Mouse (Mus musculus) midbrain, embryonic 13.5 days (tissue): Measurements from ENCODE around the gene Col5a1. TPM values are rescaled to one million over a fixed set of nuclear protein-coding genes. Genes with fewer than 3 reads are reported as not detected.

Experiments
- ATAC-seq: fragments of 200-750 bp; cut with Nextera tagmentation; 2 replicates; pipeline ENCODE4 v1.8.0; 2017; ENCODE audit warnings: mild to moderate bottlenecking, moderate TSS enrichment, moderate library complexity
- H3K27ac ChIP-seq: fragments of 300-500 bp; sonication (generic); 2 replicates; pipeline ENCODE4 v1.5.1; 2015; ENCODE audit warnings: inconsistent platforms, mild to moderate bottlenecking, moderate library complexity
- H3K27me3 ChIP-seq: fragments of 300-500 bp; sonication (generic); 2 replicates; pipeline ENCODE4 v1.6.1; 2015; ENCODE audit warnings: mild to moderate bottlenecking, inconsistent platforms
- H3K36me3 ChIP-seq: fragments of 300-500 bp; sonication (generic); 2 replicates; pipeline ENCODE4 v1.6.1; 2015; ENCODE audit warnings: mild to moderate bottlenecking, inconsistent platforms
- H3K4me1 ChIP-seq: fragments of 300-500 bp; sonication (generic); replicated peaks from 2 replicates; pipeline ENCODE4 v1.6.1; 2015; ENCODE audit warnings: inconsistent platforms
- H3K4me2 ChIP-seq: fragments of 300-500 bp; sonication (generic); replicated peaks from 2 replicates; pipeline ENCODE4 v1.6.1; 2015; ENCODE audit warnings: moderate library complexity, mild to moderate bottlenecking, inconsistent platforms
- H3K4me3 ChIP-seq: fragments of 300-500 bp; sonication (generic); replicated peaks from 2 replicates; pipeline ENCODE4 v1.5.1; 2015; ENCODE audit warnings: mild to moderate bottlenecking, inconsistent platforms
- H3K9ac ChIP-seq: fragments of 300-500 bp; sonication (generic); replicated peaks from 2 replicates; pipeline ENCODE4 v1.6.1; 2015; ENCODE audit warnings: mild to moderate bottlenecking, inconsistent platforms
- H3K9me3 ChIP-seq: fragments of 300-500 bp; sonication (generic); 2 replicates; pipeline ENCODE4 v1.6.1; 2016; ENCODE audit warnings: mild to moderate bottlenecking, inconsistent platforms
- WGBS: fragments of 180-500 bp; shearing (Covaris S2); methylation state at CpG from one replicate; pipeline ENCODE4 v1.1.7; 2015; 5-methylcytosine and 5-hydroxymethylcytosine counted together
- polyA plus RNA-seq: library from polyadenylated mRNA; unstranded; fragments of >200 nt; fragmentation: Nextera tagmentation; extraction: Ambion mirVana; gene quantifications from 2 replicates; pipeline ENCODE4 v1.2.1, GENCODE M21; 2015

Col5a1 gene
- polyA plus RNA-seq, 1 experiment from 2014 or later, result 9.2 TPM

GRCm38 (mm10) chr2:27930471-27931015, 44.3 kb downstream of the Col5a1 start:
- no peak for ATAC-seq
- Histone ChIP-seq H3K27ac (no peak overlapping the region), H3K4me1 (peaks cover 20% of the 10 kb centered on the region), H3K36me3 (no peaks in the 10 kb centered on the region), H3K27me3 (no peaks in the 10 kb centered on the region), H3K9me3 (no peaks in the 10 kb centered on the region), H3K4me3 (no peak overlapping the region), H3K9ac (no peak overlapping the region), H3K4me2 (no peak overlapping the region)
- WGBS, result 87% methylated on average over 5 of the region's 5 CpGs

DNA sequence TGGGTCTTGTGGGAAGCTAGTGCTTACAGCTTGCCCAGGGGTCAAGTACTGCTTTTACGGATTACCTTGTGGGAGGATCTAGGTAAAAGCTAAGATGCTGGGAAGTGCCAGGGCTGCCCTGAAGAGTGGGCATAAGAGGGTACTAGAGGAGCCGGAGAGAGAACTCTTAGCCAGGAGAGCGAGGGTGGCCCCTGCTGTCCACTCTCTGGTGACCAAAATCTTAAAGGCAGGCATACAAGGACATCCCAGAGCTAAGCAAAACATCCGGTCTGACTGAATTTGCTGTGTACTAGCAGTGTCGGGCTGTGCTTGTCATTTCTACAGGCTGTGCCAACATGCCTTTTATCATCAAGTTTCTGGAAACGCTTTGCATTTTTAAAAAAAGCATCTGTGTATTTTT, 44.9 kb downstream of the Col5a1 start:
- WGBS, result 84% methylated on average over 6 of the region's 6 CpGs
- no peaks in the 10 kb centered on the region for H3K36me3 ChIP-seq

DNA sequence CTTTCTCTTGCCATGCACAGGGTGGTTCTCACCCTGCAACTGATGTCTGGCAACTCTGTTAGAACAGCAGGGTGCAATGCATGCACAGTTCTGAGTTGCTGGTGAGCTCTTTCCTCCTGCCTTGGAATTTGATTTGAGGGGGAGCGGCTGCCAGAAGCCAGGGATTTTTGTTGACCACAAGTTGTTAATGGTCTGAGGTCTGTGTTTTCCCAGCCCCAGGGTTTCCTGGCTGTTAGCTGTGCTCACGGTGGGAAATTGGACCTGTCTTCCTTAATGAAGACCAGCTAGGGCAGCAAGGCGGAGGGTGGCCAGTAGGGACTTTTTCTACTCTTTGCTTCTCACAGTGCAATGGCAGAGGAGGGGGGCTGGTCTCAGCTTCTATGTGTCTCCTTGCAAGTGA, 45.7 kb downstream of the Col5a1 start:
- no peak overlapping the region for H3K27ac ChIP-seq
- WGBS, result 42% methylated on average over 3 of the region's 3 CpGs
- ATAC-seq, result no peak

More for the DNA sequence above, 44.9 kb downstream of the Col5a1 start:
- no peaks in the 10 kb centered on the region for H3K9me3 ChIP-seq
- no peak overlapping the region for H3K9ac ChIP-seq
- H3K27me3 ChIP-seq, result no peaks in the 10 kb centered on the region
- no peak for ATAC-seq
- H3K4me3 ChIP-seq, result no peak overlapping the region
- no peak overlapping the region for H3K27ac ChIP-seq
- no peak overlapping the region for H3K4me2 ChIP-seq
- H3K4me1 ChIP-seq, result peaks cover 20% of the 10 kb centered on the region

GRCm38 (mm10) chr2:27934269-27934668, 48.0 kb downstream of the Col5a1 start:
- peaks cover 20% of the 10 kb centered on the region for H3K4me1 ChIP-seq
- ATAC-seq, result no peak
- H3K27me3 ChIP-seq, result no peaks in the 10 kb centered on the region
- no peak overlapping the region for H3K27ac ChIP-seq
- H3K9ac ChIP-seq, result no peak overlapping the region
- H3K4me3 ChIP-seq, result no peak overlapping the region
- no peaks in the 10 kb centered on the region for H3K9me3 ChIP-seq
- no peak overlapping the region for H3K4me2 ChIP-seq
- 56% methylated on average over 11 of the region's 11 CpGs for WGBS
- H3K36me3 ChIP-seq, result no peaks in the 10 kb centered on the region

More for the DNA sequence above, 45.7 kb downstream of the Col5a1 start:
- Histone ChIP-seq H3K36me3 (no peaks in the 10 kb centered on the region), H3K9ac (no peak overlapping the region), H3K9me3 (no peaks in the 10 kb centered on the region), H3K4me1 (peaks cover 20% of the 10 kb centered on the region), H3K27me3 (no peaks in the 10 kb centered on the region), H3K4me3 (no peak overlapping the region), H3K4me2 (no peak overlapping the region)

- Histone ChIP-seq H3K4me3 (no peak overlapping the region), H3K9me3 (no peaks in the 10 kb centered on the region), H3K27ac (no peak overlapping the region), H3K36me3 (no peaks in the 10 kb centered on the region), H3K4me2 (no peak overlapping the region), H3K9ac (no peak overlapping the region), H3K27me3 (no peaks in the 10 kb centered on the region), H3K4me1 (peaks cover 20% of the 10 kb centered on the region)
- ATAC-seq, result no peak
- 85% methylated on average over 9 of the region's 9 CpGs for WGBS
Observed at GRCm38 (mm10) chr2:27934831-27935230, 48.6 kb downstream of the Col5a1 start.

GRCm38 (mm10) chr2:27935441-27935840, 49.2 kb downstream of the Col5a1 start:
- no peaks in the 10 kb centered on the region for H3K36me3 ChIP-seq
- no peaks in the 10 kb centered on the region for H3K27me3 ChIP-seq
- no peak overlapping the region for H3K4me3 ChIP-seq
- no peaks in the 10 kb centered on the region for H3K9me3 ChIP-seq
- H3K4me1 ChIP-seq, result peaks cover 20% of the 10 kb centered on the region
- no peak overlapping the region for H3K27ac ChIP-seq
- H3K9ac ChIP-seq, result no peak overlapping the region
- ATAC-seq, result no peak
- 93% methylated on average over 2 of the region's 2 CpGs for WGBS
- H3K4me2 ChIP-seq, result no peak overlapping the region

- H3K36me3 ChIP-seq, result no peaks in the 10 kb centered on the region
- H3K4me2 ChIP-seq, result no peak overlapping the region
- H3K4me1 ChIP-seq, result peaks cover 19% of the 10 kb centered on the region
- no peaks in the 10 kb centered on the region for H3K27me3 ChIP-seq
- H3K9ac ChIP-seq, result no peak overlapping the region
- no peaks in the 10 kb centered on the region for H3K9me3 ChIP-seq
- no peak overlapping the region for H3K27ac ChIP-seq
- 81% methylated on average over 9 of the region's 9 CpGs for WGBS
- no peak overlapping the region for H3K4me3 ChIP-seq
- no peak for ATAC-seq
Observed at GRCm38 (mm10) chr2:27936607-27937191, 50.5 kb downstream of the Col5a1 start.

GRCm38 (mm10) chr2:27939433-27939832, 53.2 kb downstream of the Col5a1 start:
- no peaks in the 10 kb centered on the region for H3K36me3 ChIP-seq
- H3K4me2 ChIP-seq, result no peak overlapping the region
- WGBS, result 92% methylated on average over 4 of the region's 4 CpGs
- H3K9me3 ChIP-seq, result no peaks in the 10 kb centered on the region
- H3K4me1 ChIP-seq, result 0 out of 2 replicates have a peak, but pooled peaks cover 3% of the 10 kb centered on the region
- H3K27ac ChIP-seq, result no peak overlapping the region
- no peak for ATAC-seq
- no peak overlapping the region for H3K9ac ChIP-seq
- H3K4me3 ChIP-seq, result no peak overlapping the region
- H3K27me3 ChIP-seq, result no peaks in the 10 kb centered on the region

GRCm38 (mm10) chr2:27940144-27940543, 53.9 kb downstream of the Col5a1 start:
- Histone ChIP-seq H3K9ac (no peak overlapping the region), H3K4me2 (no peak overlapping the region), H3K4me3 (no peak overlapping the region), H3K27me3 (no peaks in the 10 kb centered on the region), H3K4me1 (no peaks in the 10 kb centered on the region), H3K9me3 (no peaks in the 10 kb centered on the region), H3K27ac (no peak overlapping the region), H3K36me3 (no peaks in the 10 kb centered on the region)
- ATAC-seq, result no peak
- WGBS, result 84% methylated on average over 12 of the region's 12 CpGs

DNA sequence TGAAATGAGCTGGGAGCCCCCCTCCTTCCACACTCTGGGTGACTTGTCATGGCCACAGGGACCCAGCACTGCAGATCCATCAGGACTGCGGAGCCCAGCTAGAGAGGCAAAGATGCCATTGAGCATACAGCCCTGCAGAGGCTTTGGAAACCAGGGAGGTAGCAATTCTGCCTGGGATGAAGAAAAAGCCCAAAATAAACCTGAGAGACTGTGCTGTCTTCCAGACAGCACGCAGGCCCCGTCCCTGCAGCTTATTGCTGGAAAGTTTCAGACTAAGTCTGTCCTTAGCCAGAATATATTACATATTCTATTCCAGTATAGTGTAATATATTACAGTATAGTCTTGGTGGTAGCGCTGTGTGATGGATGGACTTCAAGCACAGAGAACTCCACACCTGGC, 61.0 kb downstream of the Col5a1 start:
- H3K4me3 ChIP-seq, result no peak overlapping the region
- no peaks in the 10 kb centered on the region for H3K27me3 ChIP-seq
- no peaks in the 10 kb centered on the region for H3K4me1 ChIP-seq
- H3K4me2 ChIP-seq, result no peak overlapping the region
- no peak for ATAC-seq
- no peak overlapping the region for H3K9ac ChIP-seq
- no peaks in the 10 kb centered on the region for H3K36me3 ChIP-seq
- 97% methylated on average over 4 of the region's 4 CpGs for WGBS
- H3K9me3 ChIP-seq, result no peaks in the 10 kb centered on the region
- no peak overlapping the region for H3K27ac ChIP-seq

DNA sequence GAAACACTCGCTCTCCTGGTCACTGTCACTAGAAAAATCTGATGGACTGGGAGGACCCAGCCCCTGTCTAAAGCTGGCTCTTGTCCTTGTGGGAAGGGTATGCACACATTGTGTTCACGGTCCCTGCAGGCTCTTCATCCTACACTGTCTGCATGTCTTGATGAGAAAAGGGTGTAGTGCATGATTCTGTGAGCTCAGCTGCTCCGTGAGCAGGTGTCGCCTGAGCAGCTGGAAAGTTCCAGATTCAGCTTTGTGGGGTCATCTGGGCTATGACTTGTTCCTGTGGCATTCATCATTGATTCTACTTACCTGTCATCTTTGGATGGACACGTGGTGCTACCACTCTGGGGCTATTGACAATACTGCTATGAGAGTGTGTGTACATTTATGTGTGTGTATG, 61.7 kb downstream of the Col5a1 start:
- H3K9ac ChIP-seq, result no peak overlapping the region
- H3K4me3 ChIP-seq, result no peak overlapping the region
- H3K36me3 ChIP-seq, result no peaks in the 10 kb centered on the region
- no peaks in the 10 kb centered on the region for H3K4me1 ChIP-seq
- H3K9me3 ChIP-seq, result no peaks in the 10 kb centered on the region
- WGBS, result 87% methylated on average over 5 of the region's 5 CpGs
- H3K27me3 ChIP-seq, result no peaks in the 10 kb centered on the region
- no peak for ATAC-seq
- no peak overlapping the region for H3K27ac ChIP-seq
- no peak overlapping the region for H3K4me2 ChIP-seq

- Histone ChIP-seq H3K27ac (no peak overlapping the region), H3K4me3 (no peak overlapping the region), H3K27me3 (no peaks in the 10 kb centered on the region), H3K9ac (no peak overlapping the region), H3K4me2 (no peak overlapping the region), H3K4me1 (peaks cover 19% of the 10 kb centered on the region), H3K36me3 (no peaks in the 10 kb centered on the region), H3K9me3 (no peaks in the 10 kb centered on the region)
- ATAC-seq, result no peak
- WGBS, result 88% methylated on average over 3 of the region's 3 CpGs
Observed at GRCm38 (mm10) chr2:27953866-27954265, 67.6 kb downstream of the Col5a1 start.

GRCm38 (mm10) chr2:27954924-27955323, 68.7 kb downstream of the Col5a1 start:
- Histone ChIP-seq H3K27ac (no peak overlapping the region), H3K4me3 (no peak overlapping the region), H3K9ac (no peak overlapping the region), H3K4me1 (peaks cover 19% of the 10 kb centered on the region), H3K27me3 (no peaks in the 10 kb centered on the region), H3K9me3 (no peaks in the 10 kb centered on the region), H3K4me2 (no peak overlapping the region), H3K36me3 (no peaks in the 10 kb centered on the region)
- ATAC-seq, result no peak
- WGBS, result 69% methylated on average over 3 of the region's 3 CpGs
